In the genomic region with DNA sequence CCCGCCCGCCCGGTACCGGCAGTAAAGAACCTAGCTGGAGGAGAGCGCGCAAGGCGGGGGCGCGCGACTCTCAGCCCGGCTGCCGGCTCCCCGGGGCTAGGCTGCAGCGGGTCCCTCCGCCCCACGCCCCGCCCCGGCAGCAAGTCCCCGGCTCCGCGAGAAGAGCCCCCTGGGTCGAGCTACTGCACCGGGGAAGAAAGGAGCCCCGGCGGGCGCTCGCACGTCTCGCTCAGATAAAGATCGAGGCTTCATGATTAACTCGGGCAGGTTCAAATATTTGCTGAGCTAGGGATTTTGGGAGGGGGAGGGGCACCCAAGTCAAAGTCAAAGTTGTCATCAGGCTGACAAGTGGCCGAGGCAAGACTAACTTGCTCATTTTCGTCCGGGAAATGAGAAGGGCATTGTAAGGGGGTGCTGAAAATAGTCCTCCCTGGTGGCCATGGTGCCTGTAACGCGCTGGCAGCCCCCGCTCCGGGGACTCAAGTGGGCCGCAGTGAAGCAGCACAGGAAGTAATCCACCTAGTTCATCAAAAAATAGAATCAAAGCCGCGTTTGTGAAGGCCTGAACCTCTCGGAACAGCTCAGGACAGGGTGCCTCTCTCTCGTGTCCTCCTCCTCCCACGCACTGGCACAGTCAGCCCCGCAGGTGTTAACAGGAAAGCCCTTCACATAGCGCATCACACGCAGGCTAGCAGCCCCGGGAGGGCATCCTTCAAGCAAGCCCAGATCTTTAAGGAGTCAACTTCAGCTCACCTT, we compare ENCODE assay signal across 7 mouse cellular contexts.
A peak's percentile ranks its signal among the peaks of the same experiment; 100 is the strongest.
DNase-seq lines count a peak whose midpoint lies in the region; ATAC-seq and TF ChIP-seq lines count a peak whose summit lies in the region.

No protein-coding gene starts in this region.

- no peaks in the 10 kb centered on the region for H3K27me3 ChIP-seq in limb, embryonic 14.5 days (ENCODE audit: control insufficient read depth, insufficient read depth, low read length)
- H3K27me3 ChIP-seq in midbrain, postnatal 0 days (ENCODE audit: insufficient read depth, low read length), result no peaks in the 10 kb centered on the region

- peak overlapping the region; percentile 73 for H3K27ac ChIP-seq in limb, embryonic 14.5 days (replicated peaks; ENCODE audit: low read depth, low read length)
- H3K27ac ChIP-seq in midbrain, postnatal 0 days (ENCODE audit: low read depth, low read length), result no peak overlapping the region

- H3K4me3 ChIP-seq in limb, embryonic 14.5 days (replicated peaks; ENCODE audit: low read length), result peak overlapping the region; percentile 57
- H3K4me3 ChIP-seq in midbrain, postnatal 0 days (ENCODE audit: low read depth, low read length), result peak overlapping the region; percentile 64

- peaks cover 44% of the 10 kb centered on the region for H3K4me1 ChIP-seq in limb, embryonic 14.5 days (ENCODE audit: control insufficient read depth, insufficient read depth, low read length)
- H3K4me1 ChIP-seq in midbrain, postnatal 0 days (ENCODE audit: insufficient read depth, low read length), result peaks cover 14% of the 10 kb centered on the region; the same call in 1 of the 2 replicates

- peak; percentile 75 for DNase-seq in ZHBTc4 (ENCODE audit: low read depth, low spot score)
- DNase-seq in cerebellum, postnatal 14 days, result peak; percentile 69 to 74
- peak; percentile 42 to 51 for DNase-seq in gastrocnemius, postnatal 4 days (ENCODE audit: low spot score in 2 of 2)
- peak; percentile 83 for DNase-seq in kidney, adult 18-20 months
- no peak for DNase-seq in limb, embryonic 14.5 days (ENCODE audit: low spot score)
- DNase-seq in midbrain, postnatal 0 days (ENCODE audit: low spot score), result peak; percentile 36
- DNase-seq in spleen, postnatal 14 days (ENCODE audit: low spot score in 2 of 2), result peak; percentile 43 to 55

- H3K9me3 ChIP-seq in limb, embryonic 14.5 days (ENCODE audit: control insufficient read depth, low read length), result no peaks in the 10 kb centered on the region
- no peaks in the 10 kb centered on the region for H3K9me3 ChIP-seq in midbrain, postnatal 0 days (ENCODE audit: low read length)

- 0 out of 2 replicates have a peak, but pooled peaks have one; percentile 6 for TF ChIP-seq CTCF in midbrain, postnatal 0 days (IDR thresholded peaks at IDR 0.05)

- H3K4me2 ChIP-seq in limb, embryonic 14.5 days (replicated peaks; ENCODE audit: low read depth, low read length, severe bottlenecking), result peak overlapping the region; percentile 80
- peak overlapping the region; percentile 97 for H3K4me2 ChIP-seq in midbrain, postnatal 0 days (ENCODE audit: low read depth, low read length, poor library complexity, severe bottlenecking)

- ATAC-seq in limb, embryonic 14.5 days (ENCODE audit: low FRiP score, low read depth), result peak; percentile 27; the same call in 1 of the 2 replicates
- ATAC-seq in midbrain, postnatal 0 days (ENCODE audit: low FRiP score), result 0 out of 2 replicates have a peak, but pooled peaks have one; percentile 17

- peak overlapping the region; percentile 72 for H3K9ac ChIP-seq in limb, embryonic 14.5 days (ENCODE audit: low read depth, low read length, severe bottlenecking)
- H3K9ac ChIP-seq in midbrain, postnatal 0 days (replicated peaks; ENCODE audit: low read length, poor library complexity, severe bottlenecking), result peak overlapping the region; percentile 86

- no peaks in the 10 kb centered on the region; the same call in 1 of the 2 replicates for H3K36me3 ChIP-seq in limb, embryonic 14.5 days (ENCODE audit: control insufficient read depth, insufficient read depth, low read length)
- H3K36me3 ChIP-seq in midbrain, postnatal 0 days (ENCODE audit: insufficient read depth, low read length), result no peaks in the 10 kb centered on the region

- 2% methylated on average over 46 of the region's 48 CpGs for WGBS in limb, embryonic 14.5 days
- WGBS in midbrain, postnatal 0 days, result 2% methylated on average over 48 of the region's 48 CpGs

- TF ChIP-seq POLR2A in limb, embryonic 14.5 days (IDR thresholded peaks at IDR 0.05; ENCODE audit: borderline replicate concordance, extremely low read depth, insufficient read depth, insufficient read length), result no peak
